Mouse (Mus musculus): ENCODE measurements around the gene Scrn1. TPM values are rescaled to one million over a fixed set of nuclear protein-coding genes. Genes with fewer than 3 reads are reported as not detected.

Gene Scrn1
- polyA plus RNA-seq, 1 experiment: 25.5 TPM

- Histone ChIP-seq H3ac (ENCODE audit: control insufficient read depth, insufficient read length) (no peak overlapping the region), H3K4me3 (no peak overlapping the region), H3K27me3 (ENCODE audit: control insufficient read depth, insufficient read depth, insufficient read length) (no peaks in the 10 kb centered on the region), H3K36me3 (ENCODE audit: control insufficient read depth, insufficient read depth) (no peaks in the 10 kb centered on the region), H3K79me2 (ENCODE audit: control insufficient read depth, insufficient read depth) (no peaks in the 10 kb centered on the region), H3K4me2 (ENCODE audit: low read depth) (no peak overlapping the region)
- TF ChIP-seq SRF (IDR thresholded peaks at IDR 0.05; ENCODE audit: control insufficient read depth, insufficient read length, low read depth) (no peak), E2F4 (IDR thresholded peaks at IDR 0.05; ENCODE audit: insufficient read depth) (no peak), POLR2AphosphoS2 (IDR thresholded peaks at IDR 0.05; ENCODE audit: insufficient read length, low read depth) (no peak), MYOG (IDR thresholded peaks at IDR 0.05; ENCODE audit: control insufficient read depth in 1 of 3, insufficient read depth in 1 of 3, insufficient read length in 2 of 3, low read depth in 2 of 3) (no peak), TCF12 (IDR thresholded peaks at IDR 0.05; ENCODE audit: insufficient read depth, poor library complexity, severe bottlenecking) (no peak), MYOD1 (IDR thresholded peaks at IDR 0.05; ENCODE audit: control insufficient read depth in 1 of 3, insufficient read length in 2 of 3, low read depth in 2 of 3) (no peak), POLR2A (IDR thresholded peaks at IDR 0.05; ENCODE audit: insufficient read length, low read depth) (no peak), USF1 (IDR thresholded peaks at IDR 0.05; ENCODE audit: low read depth) (no peak), TCF3 (IDR thresholded peaks at IDR 0.05; ENCODE audit: insufficient read length, low read depth) (no peak), REST (IDR thresholded peaks at IDR 0.05; ENCODE audit: insufficient read depth, insufficient read length) (no peak), MAX (IDR thresholded peaks at IDR 0.05; ENCODE audit: low read depth) (no peak), CEBPB (IDR thresholded peaks at IDR 0.05; ENCODE audit: insufficient read depth, poor library complexity, severe bottlenecking) (no peak)
These were observed 63.6 kb downstream of the Scrn1 start for GRCm38 (mm10) chr6:54502661-54503115.

- H3K79me2 ChIP-seq (ENCODE audit: control insufficient read depth, insufficient read depth): no peaks in the 10 kb centered on the region
- no peak overlapping the region for H3ac ChIP-seq (ENCODE audit: control insufficient read depth, insufficient read length)
- no peaks in the 10 kb centered on the region for H3K36me3 ChIP-seq (ENCODE audit: control insufficient read depth, insufficient read depth)
- TF ChIP-seq TCF12 (IDR thresholded peaks at IDR 0.05; ENCODE audit: insufficient read depth, poor library complexity, severe bottlenecking): no peak
- TF ChIP-seq USF1 (IDR thresholded peaks at IDR 0.05; ENCODE audit: low read depth): no peak
- TF ChIP-seq SRF (IDR thresholded peaks at IDR 0.05; ENCODE audit: control insufficient read depth, insufficient read length, low read depth): no peak
- no peak for TF ChIP-seq POLR2A (IDR thresholded peaks at IDR 0.05; ENCODE audit: insufficient read length, low read depth)
- no peak for TF ChIP-seq REST (IDR thresholded peaks at IDR 0.05; ENCODE audit: insufficient read depth, insufficient read length)
- no peak for TF ChIP-seq CEBPB (IDR thresholded peaks at IDR 0.05; ENCODE audit: insufficient read depth, poor library complexity, severe bottlenecking)
- TF ChIP-seq MYOD1 (IDR thresholded peaks at IDR 0.05; ENCODE audit: control insufficient read depth in 1 of 3, insufficient read length in 2 of 3, low read depth in 2 of 3): no peak
- TF ChIP-seq POLR2AphosphoS2 (IDR thresholded peaks at IDR 0.05; ENCODE audit: insufficient read length, low read depth): no peak
- no peak overlapping the region for H3K4me3 ChIP-seq
- H3K4me2 ChIP-seq (ENCODE audit: low read depth): no peak overlapping the region
- peaks cover 6% of the 10 kb centered on the region for H3K27me3 ChIP-seq (ENCODE audit: control insufficient read depth, insufficient read depth, insufficient read length)
These were observed 70.1 kb downstream of the Scrn1 start for GRCm38 (mm10) chr6:54496214-54496613.

- TF ChIP-seq TCF12 (IDR thresholded peaks at IDR 0.05; ENCODE audit: insufficient read depth, poor library complexity, severe bottlenecking) (no peak), CEBPB (IDR thresholded peaks at IDR 0.05; ENCODE audit: insufficient read depth, poor library complexity, severe bottlenecking) (no peak)
- H3K27me3 ChIP-seq (ENCODE audit: control insufficient read depth, insufficient read depth, insufficient read length): peaks cover 6% of the 10 kb centered on the region
- H3K4me3 ChIP-seq: no peak overlapping the region
- no peaks in the 10 kb centered on the region for H3K36me3 ChIP-seq (ENCODE audit: control insufficient read depth, insufficient read depth)
- H3ac ChIP-seq (ENCODE audit: control insufficient read depth, insufficient read length): no peak overlapping the region
- H3K79me2 ChIP-seq (ENCODE audit: control insufficient read depth, insufficient read depth): no peaks in the 10 kb centered on the region
- no peak overlapping the region for H3K4me2 ChIP-seq (ENCODE audit: low read depth)
These were observed 71.5 kb downstream of the Scrn1 start for GRCm38 (mm10) chr6:54494612-54495398.

- Histone ChIP-seq H3K4me3 (no peak overlapping the region), H3K79me2 (ENCODE audit: control insufficient read depth, insufficient read depth) (no peaks in the 10 kb centered on the region), H3K27me3 (ENCODE audit: control insufficient read depth, insufficient read depth, insufficient read length) (peaks cover 6% of the 10 kb centered on the region), H3ac (ENCODE audit: control insufficient read depth, insufficient read length) (no peak overlapping the region), H3K4me2 (ENCODE audit: low read depth) (no peak overlapping the region), H3K36me3 (ENCODE audit: control insufficient read depth, insufficient read depth) (no peaks in the 10 kb centered on the region)
- no peak for TF ChIP-seq USF1 (IDR thresholded peaks at IDR 0.05; ENCODE audit: low read depth)
- no peak for TF ChIP-seq TCF3 (IDR thresholded peaks at IDR 0.05; ENCODE audit: insufficient read length, low read depth)
- no peak for TF ChIP-seq MYOG (IDR thresholded peaks at IDR 0.05; ENCODE audit: control insufficient read depth in 1 of 3, insufficient read depth in 1 of 3, insufficient read length in 2 of 3, low read depth in 2 of 3)
- TF ChIP-seq POLR2AphosphoS2 (IDR thresholded peaks at IDR 0.05; ENCODE audit: insufficient read length, low read depth): no peak
- no peak for TF ChIP-seq POLR2A (IDR thresholded peaks at IDR 0.05; ENCODE audit: insufficient read length, low read depth)
- TF ChIP-seq TCF12 (IDR thresholded peaks at IDR 0.05; ENCODE audit: insufficient read depth, poor library complexity, severe bottlenecking): no peak
- TF ChIP-seq SRF (IDR thresholded peaks at IDR 0.05; ENCODE audit: control insufficient read depth, insufficient read length, low read depth): no peak
- TF ChIP-seq E2F4 (IDR thresholded peaks at IDR 0.05; ENCODE audit: insufficient read depth): no peak
- no peak for TF ChIP-seq CEBPB (IDR thresholded peaks at IDR 0.05; ENCODE audit: insufficient read depth, poor library complexity, severe bottlenecking)
These were observed 72.2 kb downstream of the Scrn1 start for GRCm38 (mm10) chr6:54494097-54494496.

GRCm38 (mm10) chr6:54491074-54491473 lies 75.2 kb downstream of the Scrn1 start:
- no peaks in the 10 kb centered on the region for H3K36me3 ChIP-seq (ENCODE audit: control insufficient read depth, insufficient read depth)
- H3K4me3 ChIP-seq: no peak overlapping the region
- H3K79me2 ChIP-seq (ENCODE audit: control insufficient read depth, insufficient read depth): no peaks in the 10 kb centered on the region
- H3ac ChIP-seq (ENCODE audit: control insufficient read depth, insufficient read length): no peak overlapping the region
- TF ChIP-seq REST (IDR thresholded peaks at IDR 0.05; ENCODE audit: insufficient read depth, insufficient read length) (no peak), CEBPB (IDR thresholded peaks at IDR 0.05; ENCODE audit: insufficient read depth, poor library complexity, severe bottlenecking) (no peak), MYOG (IDR thresholded peaks at IDR 0.05; ENCODE audit: control insufficient read depth in 1 of 3, insufficient read depth in 1 of 3, insufficient read length in 2 of 3, low read depth in 2 of 3) (no peak), SRF (IDR thresholded peaks at IDR 0.05; ENCODE audit: control insufficient read depth, insufficient read length, low read depth) (no peak)
- peaks cover 20% of the 10 kb centered on the region for H3K27me3 ChIP-seq (ENCODE audit: control insufficient read depth, insufficient read depth, insufficient read length)
- no peak overlapping the region for H3K4me2 ChIP-seq (ENCODE audit: low read depth)
